9 mouse cellular contexts compared by ENCODE assay signal in the genomic region with DNA sequence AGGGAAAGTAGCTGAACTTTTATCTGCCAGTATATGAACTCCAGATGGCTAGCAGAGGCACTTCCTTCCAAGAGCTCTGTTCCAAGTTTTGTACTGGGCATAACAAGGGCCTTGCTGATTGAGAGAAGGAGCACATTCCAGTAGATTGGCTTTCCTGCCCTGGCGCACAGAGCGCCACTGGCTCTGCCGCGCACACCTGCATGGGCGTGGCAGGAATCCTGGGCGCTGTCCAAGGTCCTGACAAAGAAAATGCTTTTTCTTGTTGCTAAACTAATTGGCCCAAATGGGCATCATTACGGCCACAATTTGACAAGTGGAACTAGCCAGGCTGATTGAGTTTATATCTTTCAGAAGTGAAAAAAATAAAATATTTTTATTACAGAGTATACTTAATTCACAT.
A peak's percentile ranks its signal among the peaks of the same experiment; 100 is the strongest.
DNase-seq lines count a peak whose midpoint lies in the region; ATAC-seq and TF ChIP-seq lines count a peak whose summit lies in the region.
"Had no signal": no experiment of that assay in that cellular context is flagged by ENCODE, and none has a peak within 500 bp of the region (broad histone marks: within the 10 kb centered on the region; RNA-seq: fewer than 3 reads in every experiment).

No protein-coding gene starts in this region.

- WGBS in hindbrain, embryonic 11.5 days, result 14% methylated on average over 7 of the region's 7 CpGs
- WGBS in hindbrain, postnatal 0 days, result 20% methylated on average over 7 of the region's 7 CpGs
- 11% methylated on average over 7 of the region's 7 CpGs for WGBS in liver, embryonic 11.5 days

- H3K4me1 ChIP-seq in hindbrain, embryonic 11.5 days (replicated peaks; ENCODE audit: control insufficient read depth, insufficient read depth, low read length), result no peaks in the 10 kb centered on the region
- no peaks in the 10 kb centered on the region; the same call in 1 of the 2 replicates for H3K4me1 ChIP-seq in hindbrain, postnatal 0 days (ENCODE audit: insufficient read depth, low read length)
- no peaks in the 10 kb centered on the region for H3K4me1 ChIP-seq in CH12.LX (ENCODE audit: control insufficient read depth in 1 of 2, insufficient read depth in 2 of 2)
- no peaks in the 10 kb centered on the region for H3K4me1 ChIP-seq in liver, embryonic 11.5 days (replicated peaks; ENCODE audit: control insufficient read depth, insufficient read depth, low read length)
- H3K4me1 ChIP-seq: liver, embryonic 15.5 days had no signal

- H3K9ac ChIP-seq in hindbrain, embryonic 11.5 days (ENCODE audit: low read depth, low read length), result no peak overlapping the region
- H3K9ac ChIP-seq in hindbrain, postnatal 0 days (replicated peaks; ENCODE audit: low read length), result no peak overlapping the region
- H3K9ac ChIP-seq in CH12.LX (ENCODE audit: insufficient read depth, low read depth), result no peak overlapping the region
- H3K9ac ChIP-seq in liver, embryonic 11.5 days (ENCODE audit: low read depth, low read length), result no peak overlapping the region
- H3K9ac ChIP-seq: liver, embryonic 15.5 days had no signal

- peak; percentile 41 for DNase-seq in hindbrain, embryonic 11.5 days (ENCODE audit: low spot score)
- no peak for DNase-seq in hindbrain, postnatal 0 days (ENCODE audit: low spot score)
- no peak for DNase-seq in CH12.LX (ENCODE audit: extremely low read depth)
- DNase-seq in embryo, embryonic 10 days (ENCODE audit: low spot score), result peak; percentile 69
- peak; percentile 32 for DNase-seq in liver, embryonic 11.5 days (ENCODE audit: low spot score)
- DNase-seq in right cerebral cortex, postnatal 25 days, result no peak
- DNase-seq in cerebellum, adult 11-12 months, result no peak
- DNase-seq in gastrocnemius, adult 8-10 months (ENCODE audit: low spot score in 2 of 2), result no peak

- H3K4me3 ChIP-seq in hindbrain, embryonic 11.5 days (ENCODE audit: low read depth, low read length), result no peak overlapping the region
- H3K4me3 ChIP-seq in hindbrain, postnatal 0 days (ENCODE audit: low read length), result no peak overlapping the region
- no peak overlapping the region for H3K4me3 ChIP-seq in CH12.LX (replicated peaks in 1 of 3; ENCODE audit: low read depth in 2 of 3, low read length in 2 of 3, poor library complexity in 1 of 3)
- H3K4me3 ChIP-seq in liver, embryonic 11.5 days (ENCODE audit: low read depth, low read length), result no peak overlapping the region
- H3K4me3 ChIP-seq: liver, embryonic 15.5 days had no signal

- dilution Hi-C loops in CH12.LX (cut with MboI; ENCODE audit: extremely low pct_ligation_motif_present, extremely low pct_unique_long_range_greater_than_20kb, low sequenced_read_pairs), result no loop called here

- H3K9me3 ChIP-seq in hindbrain, embryonic 11.5 days (ENCODE audit: control insufficient read depth, low read length), result no peaks in the 10 kb centered on the region
- no peaks in the 10 kb centered on the region for H3K9me3 ChIP-seq in hindbrain, postnatal 0 days (ENCODE audit: low read length)
- H3K9me3 ChIP-seq in CH12.LX (replicated peaks; ENCODE audit: low read length), result no peaks in the 10 kb centered on the region
- no peaks in the 10 kb centered on the region for H3K9me3 ChIP-seq in liver, embryonic 11.5 days (ENCODE audit: control insufficient read depth, low read length)
- H3K9me3 ChIP-seq: liver, embryonic 15.5 days had no signal

- H3K79me2 ChIP-seq in CH12.LX (replicated peaks; ENCODE audit: control insufficient read depth, extremely low read depth, insufficient read depth, poor library complexity, severe bottlenecking), result no peaks in the 10 kb centered on the region

- no peak for TF ChIP-seq EP300 in CH12.LX (IDR thresholded peaks at IDR 0.05; ENCODE audit: low read length)

- no peak for ATAC-seq in hindbrain, embryonic 11.5 days (ENCODE audit: low FRiP score)
- no peak for ATAC-seq in hindbrain, postnatal 0 days
- ATAC-seq in liver, embryonic 11.5 days (replicated peaks; ENCODE audit: low FRiP score), result no peak

- H3K27ac ChIP-seq in hindbrain, embryonic 11.5 days (ENCODE audit: low read depth, low read length), result no peak overlapping the region
- no peak overlapping the region for H3K27ac ChIP-seq in hindbrain, postnatal 0 days
- H3K27ac ChIP-seq in CH12.LX (ENCODE audit: insufficient read depth, low read depth), result no peak overlapping the region
- no peak overlapping the region for H3K27ac ChIP-seq in liver, embryonic 11.5 days (ENCODE audit: low read depth, low read length)
- H3K27ac ChIP-seq: liver, embryonic 15.5 days had no signal

- no peaks in the 10 kb centered on the region for H3K36me3 ChIP-seq in hindbrain, embryonic 11.5 days (ENCODE audit: control insufficient read depth, insufficient read depth, low read length)
- H3K36me3 ChIP-seq in hindbrain, postnatal 0 days (ENCODE audit: insufficient read depth, low read length), result no peaks in the 10 kb centered on the region
- no peaks in the 10 kb centered on the region for H3K36me3 ChIP-seq in CH12.LX (replicated peaks in 1 of 2; ENCODE audit: control insufficient read depth in 1 of 2, insufficient read depth in 1 of 2, low read length in 1 of 2)
- no peaks in the 10 kb centered on the region for H3K36me3 ChIP-seq in liver, embryonic 11.5 days (ENCODE audit: control insufficient read depth, insufficient read depth, low read length)
- H3K36me3 ChIP-seq: liver, embryonic 15.5 days had no signal

- no peak for TF ChIP-seq POLR2A in CH12.LX (IDR thresholded peaks at IDR 0.05; ENCODE audit: low read depth, low read length)

- no peak for TF ChIP-seq CTCF in hindbrain, postnatal 0 days (IDR thresholded peaks at IDR 0.05; ENCODE audit: low read depth)
- no peak for TF ChIP-seq CTCF in CH12.LX (conservative IDR thresholded peaks at IDR 0.05 in 1 of 2, IDR thresholded peaks at IDR 0.05 in 1 of 2; ENCODE audit: low read depth in 2 of 2, low read length in 2 of 2)

- TF ChIP-seq RAD21 in CH12.LX (IDR thresholded peaks at IDR 0.05; ENCODE audit: low read depth, low read length), result no peak

- H3K27me3 ChIP-seq in hindbrain, embryonic 11.5 days (ENCODE audit: control insufficient read depth, insufficient read depth, low read length), result no peaks in the 10 kb centered on the region
- H3K27me3 ChIP-seq in hindbrain, postnatal 0 days (ENCODE audit: insufficient read depth, low read length), result no peaks in the 10 kb centered on the region
- H3K27me3 ChIP-seq in CH12.LX (replicated peaks), result no peaks in the 10 kb centered on the region
- H3K27me3 ChIP-seq in liver, embryonic 11.5 days (replicated peaks; ENCODE audit: control insufficient read depth, insufficient read depth, low read length), result no peaks in the 10 kb centered on the region
- H3K27me3 ChIP-seq: liver, embryonic 15.5 days had no signal

- H3K4me2 ChIP-seq in hindbrain, embryonic 11.5 days (replicated peaks; ENCODE audit: low read depth, low read length), result no peak overlapping the region
- no peak overlapping the region for H3K4me2 ChIP-seq in hindbrain, postnatal 0 days (ENCODE audit: low read depth, low read length)
- H3K4me2 ChIP-seq in CH12.LX (ENCODE audit: insufficient read depth, low read depth, poor library complexity, severe bottlenecking), result peak overlapping the region; percentile 36; the same call in 1 of the 2 replicates
- H3K4me2 ChIP-seq in liver, embryonic 11.5 days, result no peak overlapping the region
- H3K4me2 ChIP-seq: liver, embryonic 15.5 days had no signal

- in situ Hi-C loops in CH12.LX (cut with MboI; ENCODE audit: low pct_ligation_motif_present, low pct_unique_long_range_greater_than_20kb, low sequenced_read_pairs), result no loop called here

TF ChIP-seq in CH12.LX, 34 proteins besides CTCF, POLR2A, EP300 and RAD21:
- no peak for TF ChIP-seq POLR2AphosphoS2 (IDR thresholded peaks at IDR 0.05; ENCODE audit: low read depth, low read length)
- no peak for TF ChIP-seq ELF1 (IDR thresholded peaks at IDR 0.05; ENCODE audit: low read depth, low read length)
- peak; percentile 85 for TF ChIP-seq MXI1 (IDR thresholded peaks at IDR 0.05; ENCODE audit: low read depth, low read length)
- TF ChIP-seq NELFE (IDR thresholded peaks at IDR 0.05; ENCODE audit: low read depth, low read length), result no peak
- 0 out of 2 replicates have a peak, but pooled peaks have one; percentile 51 for TF ChIP-seq SIN3A (IDR thresholded peaks at IDR 0.05; ENCODE audit: low read length)
- no peak for TF ChIP-seq ZMIZ1 (IDR thresholded peaks at IDR 0.05; ENCODE audit: low read depth, low read length)
- no peak for TF ChIP-seq IRF4 (IDR thresholded peaks at IDR 0.05; ENCODE audit: low read depth, low read length)
- no peak for TF ChIP-seq ZC3H11A (IDR thresholded peaks at IDR 0.05; ENCODE audit: low read depth, low read length)

Comparison
In these comparisons a context has a peak if more than half of its experiments do, and no peak if none do; other contexts are left out.
1. DNase-seq: peak in hindbrain, embryonic 11.5 days (single experiment), embryo, embryonic 10 days (single experiment) and liver, embryonic 11.5 days (single experiment); none in hindbrain, postnatal 0 days (single experiment), CH12.LX (single experiment), right cerebral cortex, postnatal 25 days (single experiment), cerebellum, adult 11-12 months (single experiment) and gastrocnemius, adult 8-10 months (0 of 2).